23 mouse cellular contexts compared by ENCODE assay signal in genomic region chr6:108429950-108430349, GRCm38 (mm10).
A peak's percentile ranks its signal among the peaks of the same experiment; 100 is the strongest.
DNase-seq lines count a peak whose midpoint lies in the region; ATAC-seq and TF ChIP-seq lines count a peak whose summit lies in the region.
"Had no signal": no experiment of that assay in that cellular context is flagged by ENCODE, and none has a peak within 500 bp of the region (broad histone marks: within the 10 kb centered on the region; RNA-seq: fewer than 3 reads in every experiment).

No protein-coding gene starts in this region.

- H3K4me1 ChIP-seq in kidney, adult 2 months (ENCODE audit: control insufficient read depth, insufficient read depth, low read length): peaks cover 14% of the 10 kb centered on the region; the same call in 1 of the 2 replicates

- TF ChIP-seq CTCF in kidney, adult 2 months (conservative IDR thresholded peaks at IDR 0.05; ENCODE audit: insufficient read depth, insufficient read length, low read depth, low read length): no peak

- ATAC-seq in monocyte, adult 5-6 weeks (replicated peaks; ENCODE audit: insufficient number of reproducible peaks, low FRiP score, low TSS enrichment, poor library complexity, severe bottlenecking): no peak
- ATAC-seq: CD4-positive, CD25-positive, alpha-beta regulatory T cell, adult 4 months; forebrain, embryonic 15.5 days; inflammation-experienced regulatory T-cells, adult 6 months; midbrain, embryonic 16.5 days; Patski had no signal

- H3K4me3 ChIP-seq in kidney, adult 2 months (ENCODE audit: insufficient read depth, low read depth, low read length): no peak overlapping the region
- H3K4me3 ChIP-seq: embryonic facial prominence, embryonic 13.5 days; forebrain, embryonic 15.5 days; heart, embryonic 10.5 days; hindbrain, embryonic 12.5 days; stomach, embryonic 15.5 days had no signal

- 0 out of 2 replicates have a peak overlapping the region, but pooled peaks have one; percentile 2 for H3K27ac ChIP-seq in kidney, adult 2 months (ENCODE audit: insufficient read depth, low read depth, low read length)
- H3K27ac ChIP-seq: embryonic facial prominence, embryonic 13.5 days; forebrain, embryonic 15.5 days; heart, embryonic 10.5 days; hindbrain, embryonic 12.5 days; stomach, embryonic 15.5 days had no signal

- no peaks in the 10 kb centered on the region for H3K27me3 ChIP-seq in kidney, adult 2 months (replicated peaks; ENCODE audit: control insufficient read depth, insufficient read depth, low read length)
- H3K27me3 ChIP-seq: embryonic facial prominence, embryonic 13.5 days; forebrain, embryonic 15.5 days; hindbrain, embryonic 12.5 days; Patski; stomach, embryonic 15.5 days had no signal

- 49% methylated on average over 8 of the region's 8 CpGs for WGBS in kidney, adult 2 months

- H3K36me3 ChIP-seq in kidney, adult 2 months (ENCODE audit: control insufficient read depth, insufficient read depth, low read length): peaks cover 3% of the 10 kb centered on the region; the same call in 1 of the 2 replicates
- H3K36me3 ChIP-seq: embryonic facial prominence, embryonic 13.5 days; forebrain, embryonic 15.5 days; hindbrain, embryonic 12.5 days; stomach, embryonic 15.5 days had no signal

- DNase-seq in adrenal gland, adult 2 months: peak; percentile 82
- DNase-seq in adrenal gland, adult 18-20 months (ENCODE audit: low spot score in 2 of 2): no peak
- DNase-seq in adrenal gland, postnatal 10 days: peak; percentile 59
- DNase-seq in kidney, adult 2 months: peak; percentile 89
- DNase-seq in kidney, postnatal 25 days: peak; percentile 73 to 92
- no peak for DNase-seq in heart, adult 9 months (ENCODE audit: low spot score in 2 of 2)
- DNase-seq: cerebellum, adult 11 months; cerebellum, postnatal 10 days; left cerebral cortex, postnatal 4 days; liver; lung, adult 2 months; lung, postnatal 36 days; right cerebral cortex, postnatal 25 days had no signal

- TF ChIP-seq POLR2A in kidney, adult 2 months (IDR thresholded peaks at IDR 0.05; ENCODE audit: low read depth, low read length): no peak

Comparison
In these comparisons a context has a peak if more than half of its experiments do, and no peak if none do; other contexts are left out.
1. DNase-seq: peak in adrenal gland, adult 2 months (single experiment), adrenal gland, postnatal 10 days (single experiment), kidney, adult 2 months (single experiment) and kidney, postnatal 25 days (2 of 2); none in adrenal gland, adult 18-20 months (0 of 2) and heart, adult 9 months (0 of 2).